Comparison of ENCODE assay signal across 8 mouse cellular contexts in the genomic region with DNA sequence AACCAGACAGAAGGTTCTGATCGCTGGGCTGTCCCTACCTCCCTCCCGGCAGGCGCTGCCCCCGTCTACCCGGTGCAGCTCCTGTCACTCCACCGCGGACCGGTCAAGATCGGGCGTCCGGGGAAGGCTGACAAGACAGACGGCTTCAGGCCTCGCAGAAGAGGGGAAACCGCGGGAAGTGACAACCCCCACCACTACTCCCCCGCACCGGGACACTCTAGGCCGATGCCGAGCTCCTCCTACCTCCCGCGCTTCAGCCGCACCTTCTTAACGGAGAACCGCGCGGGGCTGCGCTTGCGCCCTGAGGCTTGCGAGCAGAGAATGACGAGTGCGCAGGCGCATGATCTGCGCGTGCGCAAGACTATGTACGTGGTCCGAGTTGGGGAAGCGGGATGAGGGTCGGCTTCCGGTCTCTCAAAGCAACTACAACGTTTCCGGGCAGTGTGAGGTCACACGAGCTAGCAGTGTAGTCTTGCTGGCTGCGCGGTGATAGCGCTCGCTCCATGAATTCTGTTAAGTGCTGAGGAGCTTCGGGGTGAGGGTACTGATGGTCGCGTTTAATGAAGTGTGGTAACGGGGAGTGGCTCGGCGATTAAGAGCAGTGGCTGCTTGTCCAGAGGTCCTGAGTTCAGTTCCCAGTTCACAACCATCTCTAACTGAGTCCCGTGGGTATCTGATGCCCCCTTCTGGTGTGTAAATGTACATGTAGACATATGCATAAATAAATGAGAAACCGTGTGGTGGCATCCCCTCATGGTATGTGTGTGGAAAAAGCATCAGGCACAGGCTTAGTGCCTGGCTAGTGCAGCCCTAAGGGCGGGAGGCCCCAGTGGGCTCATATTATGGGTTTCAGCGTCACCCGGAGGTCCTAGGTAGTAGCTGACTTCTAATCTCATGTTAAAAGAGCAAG. TPM values are rescaled to one million over a fixed set of nuclear protein-coding genes. Genes with fewer than 3 reads are reported as not detected.
DNase-seq lines count a peak whose midpoint lies in the region; ATAC-seq lines count a peak whose summit lies in the region.

TSS of gene Slx4 (minus strand) at position 282 of the 910 bp plus-strand sequence.

- H3K9me3 ChIP-seq in intestine, embryonic 14.5 days (ENCODE audit: control insufficient read depth, low read length) = no peaks in the 10 kb centered on the region

- DNase-seq in adrenal gland, adult 18-20 months (ENCODE audit: low spot score in 2 of 2) = peak; percentile 93 to 94
- DNase-seq in embryo, embryonic 11 days = peak; percentile 98
- DNase-seq in gastrocnemius, postnatal 25 days = peak; percentile 94
- DNase-seq in intestine, embryonic 14.5 days (ENCODE audit: low spot score) = peak; percentile 92
- DNase-seq in left cerebral cortex, postnatal 14 days (ENCODE audit: low spot score in 2 of 2) = peak; percentile 98
- peak; percentile 99 for DNase-seq in mesoderm, embryonic 11.5 days (ENCODE audit: low read depth, low spot score)
- DNase-seq in right cerebral cortex, postnatal 36 days (ENCODE audit: low spot score in 2 of 2) = peak; percentile 94 to 96
- DNase-seq in yolk sac, embryonic 10.5 days (ENCODE audit: low spot score) = peak; percentile 95

- peak; percentile 98 for ATAC-seq in intestine, embryonic 14.5 days (replicated peaks; ENCODE audit: low FRiP score, low TSS enrichment, low read depth)

- H3K27ac ChIP-seq in intestine, embryonic 14.5 days (ENCODE audit: low read depth) = peak within 1 kb of the TSS; percentile 81

- H3K27me3 ChIP-seq in intestine, embryonic 14.5 days (replicated peaks; ENCODE audit: control insufficient read depth, insufficient read depth, low read length) = no peaks in the 10 kb centered on the region

- intact Hi-C loops in left cerebral cortex, postnatal 14 days (cut with DNase I) = no loop called here

- peak within 1 kb of the TSS; percentile 80 for H3K9ac ChIP-seq in intestine, embryonic 14.5 days (ENCODE audit: low read length)

- peak within 1 kb of the TSS; percentile 86 for H3K4me2 ChIP-seq in intestine, embryonic 14.5 days (ENCODE audit: low read length)

- peak within 1 kb of the TSS; percentile 94 for H3K4me3 ChIP-seq in intestine, embryonic 14.5 days (ENCODE audit: low read depth, low read length)

- WGBS in intestine, embryonic 14.5 days = under 1% methylated on average over 57 of the region's 58 CpGs

- peaks cover 8% of the 10 kb centered on the region for H3K4me1 ChIP-seq in intestine, embryonic 14.5 days (replicated peaks; ENCODE audit: control insufficient read depth, insufficient read depth, low read length)

- H3K36me3 ChIP-seq in intestine, embryonic 14.5 days (ENCODE audit: control insufficient read depth, insufficient read depth, low read length) = peaks cover 27% of the 10 kb centered on the region

RNA-seq across cellular contexts. Expression of gene Slx4, which starts in this region (rescaled TPM):
- total RNA-seq in adrenal gland, adult 18-20 months (2021) = 10 to 100 TPM; 21.7 to 36.3 TPM
- 1 to 10 TPM; 6.0 to 6.2 TPM for total RNA-seq in gastrocnemius, postnatal 25 days (2021)
- polyA plus RNA-seq in intestine, embryonic 14.5 days (2014; fragmentation: Nextera tagmentation; extraction: Ambion mirVana) = 23.5 and 23.8 TPM in 2 replicates
- 10 to 100 TPM; 63.3 to 65.5 TPM for total RNA-seq in left cerebral cortex, postnatal 14 days (2021)

Comparison
In these comparisons a context has a peak if more than half of its experiments do, and no peak if none do; other contexts are left out.
1. Peak in every context shown above with its lines: DNase-seq, ATAC-seq, H3K4me3 ChIP-seq and H3K27ac ChIP-seq.